Mouse (Mus musculus): ENCODE data around the gene Stmnd1.
"Not testable (repeated sequence)": the region's sequence is repeated elsewhere in the genome, so short reads cannot be mapped to it uniquely, and the experiment has no call there.

The Stmnd1 gene

DNA sequence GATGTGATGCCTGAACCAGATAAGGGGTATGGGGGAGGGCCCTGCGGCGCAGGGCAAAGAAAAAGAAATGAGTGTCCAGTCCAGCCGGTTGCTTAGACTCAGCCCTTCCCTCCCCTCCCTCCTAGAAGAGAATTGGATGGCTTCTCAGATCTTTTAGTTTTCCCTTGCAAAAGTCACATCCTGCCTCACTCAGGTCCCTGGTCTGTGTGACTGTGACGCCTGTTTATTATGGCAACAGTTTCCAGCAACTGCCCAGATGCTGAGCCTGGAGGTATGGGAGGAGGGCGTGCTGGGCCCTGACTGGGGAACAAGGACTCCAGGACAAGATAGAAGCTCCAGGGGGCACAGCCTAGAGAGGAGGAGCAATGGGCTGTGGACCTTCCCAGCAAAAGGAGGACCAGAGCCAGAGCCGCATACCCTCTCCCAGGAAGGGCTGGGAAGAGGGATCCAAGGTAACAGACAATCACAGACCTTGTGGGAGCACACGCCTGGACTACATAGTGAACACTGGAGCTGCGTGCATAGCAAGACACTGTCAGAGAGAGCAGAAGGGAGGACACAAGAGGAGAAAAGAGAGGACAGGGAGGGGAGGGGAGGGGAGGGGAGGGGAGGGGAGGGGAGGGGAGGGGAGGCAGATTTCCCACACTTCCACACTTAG is at the start of gene Stmnd1:
Stmnd1 (plus strand) TSS at position 269 of the 658 bp plus-strand sequence.
- DNase-seq (ENCODE audit: low spot score in 2 of 2), result peak; percentile 43 to 44

DNA sequence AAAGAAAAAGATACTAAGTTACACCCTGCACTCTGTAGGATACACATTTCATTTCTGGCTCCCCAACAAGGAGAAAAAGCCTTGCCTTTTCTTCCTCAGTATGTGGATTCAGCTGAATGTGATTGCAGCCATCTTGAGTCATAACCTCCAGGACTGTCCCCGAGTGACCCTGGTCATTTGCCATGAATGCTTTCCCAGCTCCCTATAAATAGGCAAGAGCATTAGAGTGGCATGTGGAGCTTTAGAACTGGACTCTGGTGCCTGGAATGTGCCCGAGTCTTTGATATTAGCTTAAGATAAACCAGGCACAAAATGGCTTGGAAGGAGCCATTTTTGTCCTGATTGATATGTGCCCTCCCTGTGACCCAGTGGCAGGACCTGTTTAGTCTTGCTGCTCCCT is 46.6 kb upstream of the Stmnd1 start:
- no peak for DNase-seq (ENCODE audit: low spot score in 2 of 2)

DNA sequence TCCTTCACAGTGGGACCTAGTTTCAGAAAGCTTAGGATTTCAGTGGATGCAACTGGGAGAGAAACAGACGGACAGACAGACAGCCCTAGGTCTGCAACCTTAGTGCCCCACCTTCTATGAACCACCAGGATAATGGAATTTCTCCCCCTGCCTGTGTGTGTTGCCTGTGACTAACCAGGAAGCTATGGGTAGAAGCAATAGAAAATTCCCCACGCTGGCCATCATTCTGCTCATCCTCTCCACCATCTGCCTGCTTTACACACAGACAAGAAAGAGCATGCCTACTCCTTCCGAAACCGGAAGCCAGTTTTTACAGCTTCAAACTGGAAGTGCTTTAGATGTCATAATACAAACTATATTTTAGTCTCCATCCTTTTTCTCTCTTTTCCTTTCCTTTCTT is 46.0 kb upstream of the Stmnd1 start:
- no peak for DNase-seq (ENCODE audit: low spot score in 2 of 2)

DNA sequence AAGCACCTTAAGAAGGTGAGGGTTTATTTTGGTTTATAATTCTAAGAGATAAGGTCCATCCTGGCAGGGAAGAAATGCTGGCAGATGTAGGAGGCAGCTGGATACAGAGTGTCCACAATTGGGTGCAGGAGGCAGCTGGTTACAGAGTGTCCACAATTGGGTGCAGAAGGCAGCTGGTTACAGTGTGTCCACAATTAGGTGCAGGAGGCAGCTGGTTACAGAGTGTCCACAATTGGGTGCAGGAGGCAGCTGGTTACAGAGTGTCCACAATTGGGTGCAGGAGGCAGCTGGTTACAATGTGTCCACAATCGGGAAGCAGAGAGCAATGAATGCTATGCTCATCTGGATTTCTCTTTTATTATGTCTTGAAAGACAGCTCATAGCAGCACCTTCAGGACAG is 44.8 kb upstream of the Stmnd1 start:
- not testable (repeated sequence) for DNase-seq (ENCODE audit: low spot score in 2 of 2)

DNA sequence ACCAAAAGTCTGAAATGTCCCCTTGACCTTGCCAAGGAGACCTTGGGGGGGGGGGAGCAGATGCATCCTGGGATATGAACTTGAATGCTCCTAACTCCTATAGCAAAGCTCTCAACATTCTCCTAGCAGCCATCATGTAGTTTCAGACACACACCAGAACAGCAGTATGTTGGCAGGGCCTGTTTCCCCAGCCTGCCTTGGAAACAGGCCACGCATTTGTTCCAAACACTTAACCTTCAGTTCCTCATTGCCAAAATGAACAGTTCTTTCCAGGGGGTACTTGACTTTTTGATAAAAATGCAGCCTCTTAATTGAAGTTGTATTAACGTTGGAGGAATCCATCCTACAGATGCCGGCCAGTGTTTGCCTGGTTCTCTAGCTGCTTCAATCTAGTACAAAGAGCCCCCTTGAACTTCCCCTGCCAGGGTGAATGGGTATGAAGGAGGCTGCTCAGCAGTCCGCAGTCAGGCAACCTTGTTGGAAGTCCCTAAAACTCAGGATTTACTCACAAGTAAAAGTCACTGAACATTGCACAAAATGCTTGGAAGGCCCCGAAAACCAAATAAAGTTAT is 41.9 kb upstream of the Stmnd1 start:
- DNase-seq (ENCODE audit: low spot score in 2 of 2), result peak in 1 of 2 experiments; percentile 6

DNA sequence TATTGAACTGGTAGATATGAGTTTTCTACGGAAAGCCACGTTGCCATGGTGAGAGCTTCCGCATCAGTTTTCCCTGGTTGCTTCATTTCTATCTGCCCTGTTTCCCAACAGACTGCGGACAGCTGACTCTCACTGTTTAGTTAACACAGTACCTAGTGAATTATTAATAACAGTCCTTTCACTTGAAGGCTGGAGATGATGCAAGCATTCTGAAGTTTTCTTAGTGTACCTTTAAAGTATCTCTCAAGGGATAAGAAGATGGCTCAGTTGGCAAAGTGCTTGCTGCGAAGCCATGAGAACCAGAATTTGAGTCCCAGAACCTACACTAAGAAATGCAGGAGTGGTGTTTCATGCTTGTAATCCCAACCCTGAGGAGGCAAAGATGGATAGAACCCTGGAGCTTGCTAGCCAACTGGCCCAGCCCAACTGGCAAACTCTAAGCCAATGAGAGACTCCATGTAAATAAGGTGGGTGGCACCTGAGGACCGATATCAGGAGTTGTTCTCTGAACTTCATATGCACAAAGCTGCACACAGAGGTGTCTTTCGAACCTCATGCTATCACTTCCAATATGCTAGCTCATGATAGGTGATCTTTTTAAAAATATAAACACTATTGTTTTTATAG is 35.7 kb upstream of the Stmnd1 start:
- no peak for DNase-seq (ENCODE audit: low spot score in 2 of 2)

DNA sequence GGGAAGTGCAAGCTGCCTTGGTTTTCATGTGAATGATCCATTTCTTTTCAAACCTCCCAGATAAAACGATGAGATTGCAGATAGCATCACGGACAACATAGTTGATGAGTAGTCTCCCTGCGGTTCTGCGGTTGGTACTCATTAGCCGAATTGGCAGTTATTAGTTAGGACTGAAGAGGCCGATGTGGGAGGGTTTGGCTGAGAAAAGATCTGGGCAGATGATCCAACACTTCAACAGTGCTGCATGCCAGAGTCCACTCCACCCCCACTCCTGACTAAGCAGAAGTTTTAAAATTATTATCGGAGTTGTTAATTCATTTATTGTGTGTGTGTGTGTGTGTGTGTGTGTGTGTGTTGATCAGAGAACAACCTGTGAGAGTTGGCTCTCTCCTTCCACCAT is 34.7 kb upstream of the Stmnd1 start:
- DNase-seq (ENCODE audit: low spot score in 2 of 2), result peak in 1 of 2 experiments; percentile 31

DNA sequence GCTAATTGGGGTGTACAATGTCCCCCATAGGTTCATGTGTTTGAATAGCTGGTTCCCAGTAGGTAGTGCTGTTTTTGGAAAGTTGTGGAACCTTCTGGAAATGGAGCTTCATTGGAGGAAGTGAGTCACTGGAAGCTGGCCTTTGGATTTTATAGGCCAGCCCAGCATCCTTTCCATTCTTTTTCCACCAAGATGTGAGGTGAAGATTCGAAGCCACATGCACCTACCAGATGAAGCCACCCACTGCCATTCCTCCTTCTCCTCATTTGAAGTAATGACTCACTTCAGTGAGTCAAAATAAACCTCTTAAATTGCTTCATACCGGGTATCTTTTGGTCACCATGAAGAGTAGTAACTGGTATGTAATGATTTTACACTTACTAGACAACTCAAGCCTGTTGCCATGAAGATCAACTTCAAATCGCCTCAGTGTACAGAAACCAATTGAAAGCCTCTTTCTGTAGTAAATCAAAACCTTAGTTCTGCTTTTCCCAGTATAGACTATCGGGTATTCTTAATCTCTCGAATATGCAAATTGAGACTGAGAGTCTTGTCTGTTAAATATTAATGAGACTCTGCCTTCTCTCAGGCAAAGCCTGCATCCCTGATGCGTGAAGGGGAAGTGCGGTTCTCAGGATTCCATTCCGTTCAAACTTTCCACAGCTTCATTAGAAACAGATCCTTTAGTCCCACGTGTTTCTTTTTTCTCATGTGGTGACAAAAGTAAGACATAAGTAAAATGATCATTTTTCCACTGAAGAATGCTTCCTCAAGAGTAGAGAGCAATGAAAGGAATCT is 31.9 kb upstream of the Stmnd1 start:
- DNase-seq (ENCODE audit: low spot score in 2 of 2), result no peak

DNA sequence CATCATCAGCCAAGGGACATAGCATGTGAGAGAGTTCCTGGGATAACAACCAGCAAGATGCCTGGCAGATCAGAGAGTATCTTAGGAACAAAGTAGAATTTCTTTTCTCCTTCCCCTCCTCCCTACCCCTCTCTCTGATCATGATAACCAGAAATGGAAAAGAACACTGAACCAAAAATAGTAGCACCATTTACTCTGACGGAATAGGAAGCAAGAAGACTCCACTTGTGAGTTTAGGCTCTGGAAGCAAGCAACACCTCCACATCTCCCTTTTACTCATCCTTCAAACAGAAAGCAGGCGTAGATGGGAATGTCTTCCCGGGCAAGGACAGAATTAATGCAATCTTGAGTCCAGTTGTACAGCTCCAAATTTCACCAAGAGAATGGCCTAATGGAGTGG is 19.8 kb upstream of the Stmnd1 start:
- DNase-seq (ENCODE audit: low spot score in 2 of 2), result no peak

DNA sequence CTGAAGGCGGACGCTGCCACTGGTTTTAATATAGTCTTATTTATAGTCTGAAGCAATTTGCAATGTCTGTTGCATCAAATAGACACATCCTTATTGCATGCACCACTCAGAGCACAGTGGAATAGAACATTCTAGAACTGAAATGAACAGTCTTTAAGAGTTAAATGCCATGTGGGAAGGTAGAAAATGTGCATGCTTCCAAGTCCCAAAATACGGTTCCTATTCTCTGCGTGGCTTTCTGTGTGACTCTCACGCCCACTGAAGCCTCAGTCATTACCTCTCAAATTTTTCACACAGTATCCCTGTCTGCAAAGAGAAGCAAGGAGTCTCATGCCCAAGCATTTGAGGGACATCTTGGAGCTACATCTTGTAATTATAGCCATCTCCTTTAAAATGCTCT is 19.4 kb upstream of the Stmnd1 start:
- DNase-seq (ENCODE audit: low spot score in 2 of 2), result no peak

DNA sequence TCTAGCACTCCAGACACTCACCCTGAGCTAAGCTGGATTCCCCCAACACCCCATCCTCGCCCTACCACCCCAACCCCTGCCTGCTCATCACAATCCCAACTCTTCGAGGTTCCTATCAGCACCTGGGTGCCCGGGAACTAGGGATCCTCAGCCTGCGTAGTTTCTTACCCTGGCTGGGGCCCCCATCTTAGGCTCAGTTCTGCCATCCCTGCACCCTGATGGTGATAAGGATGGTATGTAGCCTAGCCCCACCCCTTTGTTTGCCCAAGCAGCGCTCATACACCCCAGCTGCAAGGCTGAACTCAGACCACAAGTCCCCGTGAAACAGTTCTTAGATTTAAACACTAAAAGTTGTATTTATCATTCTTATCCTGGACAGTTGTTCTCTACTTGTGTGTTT is 17.9 kb upstream of the Stmnd1 start:
- DNase-seq (ENCODE audit: low spot score in 2 of 2), result no peak

DNA sequence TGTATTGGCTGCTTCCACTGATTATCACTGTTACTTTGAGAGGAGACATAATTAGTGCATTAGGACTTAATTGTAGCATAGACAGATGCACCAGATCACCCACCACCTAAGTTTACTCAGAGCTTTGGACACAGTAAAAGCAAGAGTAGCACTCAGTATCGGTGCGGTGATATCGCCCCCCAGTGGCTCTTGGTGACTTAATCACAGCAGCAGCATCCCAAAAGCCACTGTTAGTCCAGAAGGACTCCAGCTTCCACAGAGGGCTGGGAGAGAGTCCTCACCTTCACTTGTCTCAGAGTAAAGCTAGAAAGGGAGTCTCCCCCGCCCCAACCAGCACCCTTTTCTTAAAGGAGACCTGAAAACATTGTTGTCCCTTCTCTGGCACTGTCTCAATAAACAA is 15.7 kb upstream of the Stmnd1 start:
- DNase-seq (ENCODE audit: low spot score in 2 of 2), result peak; percentile 50 to 72

DNA sequence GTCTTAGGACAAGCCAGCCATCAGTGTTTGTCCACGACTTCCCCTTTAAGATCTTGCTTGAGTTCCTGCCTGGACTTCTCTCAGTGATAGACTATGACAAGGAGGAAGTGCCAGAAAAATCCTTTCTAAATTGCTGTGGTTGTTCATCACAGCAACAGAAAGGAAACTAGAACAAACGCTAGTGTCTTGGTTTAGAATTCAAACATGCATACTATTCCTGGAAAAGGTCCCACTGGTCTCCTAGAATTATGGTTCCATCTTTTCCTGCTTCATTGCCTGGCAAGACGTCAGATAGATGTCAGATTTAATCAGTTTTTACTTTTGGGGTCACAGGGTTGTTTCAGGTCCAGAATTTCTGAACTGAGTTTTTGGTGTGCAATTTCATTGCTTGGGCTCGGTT is 14.0 kb upstream of the Stmnd1 start:
- no peak for DNase-seq (ENCODE audit: low spot score in 2 of 2)

DNA sequence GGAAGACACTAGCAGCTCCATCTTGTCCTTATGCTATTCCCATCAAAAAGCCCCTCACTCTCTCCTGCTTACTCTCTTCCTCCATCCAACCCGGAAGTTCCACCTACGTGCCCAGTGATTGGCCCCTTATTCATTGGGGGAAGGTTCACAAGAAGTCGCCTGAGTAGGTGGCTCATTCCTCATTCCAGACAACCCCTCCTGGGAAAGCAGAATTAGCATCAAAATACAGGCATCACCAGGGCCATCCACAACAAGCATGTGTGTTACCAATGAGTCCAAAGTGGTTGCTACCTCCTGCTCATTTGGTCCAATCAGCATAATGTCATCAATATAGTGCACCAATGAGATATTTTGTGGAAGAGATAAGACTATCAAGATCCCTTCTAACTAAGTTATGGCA is 12.3 kb upstream of the Stmnd1 start:
- no peak for DNase-seq (ENCODE audit: low spot score in 2 of 2)

DNA sequence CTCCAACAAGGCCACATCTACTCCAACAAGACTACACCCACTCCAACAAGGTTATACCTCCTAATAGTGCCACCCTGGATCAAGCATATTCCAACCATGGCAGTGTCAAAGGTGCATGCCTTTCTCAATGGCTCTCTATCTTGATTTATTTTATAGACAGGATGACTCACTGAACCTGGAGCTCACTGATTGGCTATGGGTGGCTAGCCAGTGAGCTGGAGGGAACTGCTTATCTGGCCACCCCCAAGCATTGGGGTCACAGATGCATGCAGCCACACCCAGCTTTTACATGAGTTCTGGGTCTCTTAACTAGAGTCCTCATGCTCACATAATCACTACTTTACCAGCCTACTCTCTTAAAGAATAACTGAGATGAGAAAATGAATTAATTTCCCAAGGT is 5.7 kb upstream of the Stmnd1 start:
- DNase-seq (ENCODE audit: low spot score in 2 of 2), result no peak

DNA sequence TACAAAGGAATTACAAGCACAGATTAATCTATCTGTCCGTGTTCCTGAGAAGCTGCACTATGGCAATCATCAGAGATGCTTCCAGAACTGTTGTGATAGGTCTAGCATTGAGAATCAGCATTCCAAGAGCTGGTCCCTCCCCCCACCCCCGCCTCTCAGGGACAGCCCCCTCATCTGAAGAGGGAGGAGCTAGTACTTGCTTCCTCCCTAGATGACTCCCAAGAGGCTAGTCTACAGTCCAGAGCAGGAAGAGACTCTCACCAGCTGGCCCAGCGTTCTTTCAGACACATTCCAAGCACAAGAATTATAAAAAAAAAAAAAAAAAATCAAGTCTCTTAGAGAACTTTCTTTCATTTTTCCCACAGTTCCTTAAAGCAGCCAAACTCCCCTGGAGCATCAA is 5.2 kb upstream of the Stmnd1 start:
- no peak for DNase-seq (ENCODE audit: low spot score in 2 of 2)

DNA sequence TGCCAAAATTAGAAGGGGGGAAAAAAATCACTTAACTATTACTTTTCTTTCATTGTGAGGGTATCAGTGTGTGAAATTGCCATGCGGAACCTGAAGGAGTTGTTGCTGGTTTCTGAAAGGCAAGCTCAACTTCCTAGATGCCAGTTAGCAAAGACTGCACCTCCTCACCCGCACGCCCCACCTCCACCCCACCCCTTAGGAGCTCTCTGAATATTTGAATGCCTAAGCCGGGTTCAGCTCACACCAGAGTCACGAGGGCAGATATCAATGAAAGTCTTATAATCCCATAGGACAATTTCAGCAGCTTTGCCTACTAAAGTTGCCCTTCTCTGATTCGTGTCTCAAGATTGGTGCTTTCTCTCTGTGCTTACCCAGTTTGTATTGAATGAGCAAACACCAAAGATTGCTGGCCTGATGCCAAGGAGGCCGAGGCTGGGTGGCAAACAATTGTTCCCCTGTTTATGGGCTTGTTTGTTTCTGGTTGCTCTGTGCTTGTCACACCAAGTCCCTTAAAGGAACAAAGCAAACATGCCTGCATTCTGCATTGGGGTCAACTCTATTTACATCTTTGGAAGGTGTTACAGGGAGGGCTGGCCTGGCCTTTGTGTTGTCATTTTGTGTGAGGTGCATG is 4.6 kb upstream of the Stmnd1 start:
- DNase-seq (ENCODE audit: low spot score in 2 of 2), result peak; percentile 50 to 69

DNA sequence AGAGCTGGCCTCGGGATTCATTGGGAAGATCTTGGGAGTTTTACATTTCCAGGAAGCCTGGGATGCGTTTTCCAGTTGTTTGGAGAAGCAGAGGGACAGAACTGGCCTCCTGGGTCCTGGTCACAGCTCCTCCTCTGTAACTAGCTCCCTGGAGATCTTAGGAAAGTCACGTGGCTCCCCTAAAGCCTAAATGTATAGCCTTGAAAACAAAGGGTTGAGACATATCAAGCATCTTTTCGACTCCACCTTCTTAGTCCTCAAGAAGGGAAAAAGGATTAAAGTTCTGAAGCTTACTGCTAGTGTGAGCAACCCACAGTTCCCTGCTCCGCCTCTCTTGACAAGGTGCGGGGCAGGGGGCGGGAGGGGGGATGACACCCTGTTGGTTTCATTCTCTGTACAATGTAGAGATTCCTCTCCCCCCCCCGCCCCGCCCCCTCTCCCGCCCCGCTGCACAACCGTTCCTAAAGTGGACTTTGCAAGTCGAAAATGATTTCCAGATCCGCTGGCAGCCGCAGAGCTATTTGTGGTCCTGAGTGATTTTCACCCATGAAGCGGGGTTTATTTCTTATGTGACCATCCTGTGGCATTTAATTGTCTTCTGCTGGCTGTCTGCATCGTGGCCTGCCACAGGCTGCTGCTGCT is 589 bp upstream of the Stmnd1 start:
- DNase-seq (ENCODE audit: low spot score in 2 of 2), result no peak

DNA sequence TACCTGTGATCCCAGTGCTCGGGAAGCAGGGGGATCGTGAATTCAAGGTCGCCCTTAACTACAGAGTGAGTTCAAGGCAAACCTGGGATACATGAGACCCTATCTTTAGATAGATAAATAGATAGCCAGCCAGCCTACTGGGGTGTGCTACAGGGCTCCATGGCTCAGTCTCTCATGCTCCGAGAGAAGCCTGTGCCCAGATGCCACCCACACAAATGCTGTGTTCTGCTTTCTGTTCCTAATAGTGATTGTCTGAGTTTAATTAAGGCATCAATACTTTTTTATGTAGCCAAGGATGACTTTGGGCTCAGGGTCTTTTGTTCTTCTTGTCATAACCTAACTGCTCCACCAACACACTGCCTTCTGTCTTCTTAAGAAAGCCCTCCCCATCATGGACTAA is 2.2 kb downstream of the Stmnd1 start:
- no peak for DNase-seq (ENCODE audit: low spot score in 2 of 2)

DNA sequence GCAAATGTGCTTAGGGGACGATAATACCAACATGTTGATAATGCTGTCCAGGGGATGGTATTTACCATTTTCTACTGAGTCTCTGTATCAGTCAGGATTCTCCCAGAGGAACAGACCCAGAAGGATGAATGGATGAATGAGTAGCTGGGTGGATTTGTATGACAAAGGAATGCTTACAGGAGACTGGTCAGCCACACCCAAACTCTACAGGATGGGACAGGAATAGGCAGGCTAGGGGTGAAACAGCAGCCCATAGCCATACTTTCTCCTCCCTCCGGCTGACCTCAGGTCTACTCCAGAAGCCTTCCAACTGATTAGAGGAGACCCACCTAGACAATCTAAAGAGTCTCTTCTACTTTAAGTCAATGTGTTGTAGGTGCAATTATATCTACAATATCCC is 9.0 kb downstream of the Stmnd1 start:
- DNase-seq (ENCODE audit: low spot score in 2 of 2), result no peak

DNA sequence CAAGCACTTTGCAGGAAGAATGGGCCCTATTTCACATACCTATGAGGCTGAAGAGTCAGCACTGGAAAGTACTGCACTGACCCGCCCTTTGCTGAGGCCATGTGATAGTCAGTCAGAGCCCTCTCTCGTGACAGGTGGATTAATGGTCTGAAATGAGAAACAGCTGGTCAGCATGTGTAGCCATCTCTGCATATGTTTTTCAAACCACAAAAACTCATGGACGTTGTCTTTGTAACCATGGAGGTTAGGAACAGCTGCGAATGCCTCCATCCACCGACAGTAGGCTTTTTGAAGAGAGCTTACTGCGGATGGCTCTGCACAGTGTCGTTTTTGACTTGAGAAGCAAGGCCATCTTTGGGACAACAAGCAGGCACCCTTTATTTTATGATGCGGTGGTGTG is 14.3 kb downstream of the Stmnd1 start:
- no peak for DNase-seq (ENCODE audit: low spot score in 2 of 2)

DNA sequence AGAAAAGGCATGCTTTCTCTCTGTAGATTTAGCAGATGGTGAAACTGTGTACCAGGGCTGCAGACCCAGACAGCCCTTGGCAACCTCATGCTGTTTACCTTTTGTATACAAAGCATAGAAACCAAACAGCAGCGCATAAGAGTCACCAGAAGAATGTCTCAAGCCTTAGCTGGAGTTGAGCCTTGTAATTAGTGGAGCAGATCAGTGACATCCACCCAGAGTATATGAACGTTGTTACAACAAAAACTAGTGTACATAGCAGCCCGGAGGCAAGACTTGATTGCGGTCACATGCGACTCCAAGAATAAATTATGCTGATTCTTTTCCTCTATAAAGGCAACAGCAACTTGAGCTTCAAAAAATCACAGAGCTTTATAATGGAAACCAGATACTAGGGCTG is 14.9 kb downstream of the Stmnd1 start:
- DNase-seq (ENCODE audit: low spot score in 2 of 2), result no peak

All from urinary bladder, postnatal 36 days (tissue).